Mouse (Mus musculus) CH12.LX (cell line): ENCODE results near the gene Plcb2. TPM values are rescaled to one million over a fixed set of nuclear protein-coding genes. Genes with fewer than 3 reads are reported as not detected.

Experiments used
- DNase-seq: peaks from one replicate; pipeline ENCODE4 v3.0.0-alpha.2; 2013; ENCODE audit errors: extremely low read depth
- H3K27ac ChIP-seq: 2 replicates; pipeline ENCODE4 v1.5.1; 2012; ENCODE audit warnings: low read depth, mild to moderate bottlenecking, control low read depth, moderate library complexity; ENCODE audit not compliant: insufficient read depth
- H3K27me3 ChIP-seq: replicated peaks from 2 replicates; pipeline ENCODE3; 2012; ENCODE audit warnings: inconsistent platforms
- H3K36me3 ChIP-seq, 2 experiments: replicated peaks in 1 of 2; 2 replicates each; pipeline versions ENCODE3 to v1.6.1; 2012; ENCODE audit warnings: inconsistent platforms in 1 of 2, low read length in 1 of 2, mild to moderate bottlenecking in 1 of 2, mixed read lengths in 1 of 2, moderate library complexity in 1 of 2; ENCODE audit not compliant: control insufficient read depth in 1 of 2, insufficient read depth in 1 of 2
- H3K4me1 ChIP-seq, 2 experiments: 2 replicates each; pipeline ENCODE4 v1.6.1; 2012; ENCODE audit warnings: inconsistent platforms in 1 of 2, moderate library complexity in 1 of 2; ENCODE audit not compliant: insufficient read depth in 2 of 2, control insufficient read depth in 1 of 2
- H3K4me2 ChIP-seq: 2 replicates; pipeline ENCODE4 v1.6.1; 2012; ENCODE audit warnings: low read depth, mild to moderate bottlenecking, control low read depth; ENCODE audit not compliant: poor library complexity, insufficient read depth, severe bottlenecking
- H3K4me3 ChIP-seq, 3 experiments: fragments of 150-350 bp in 1 of 3; sonication (generic) in 1 of 3; replicated peaks in 1 of 3; 2 replicates each; pipeline versions ENCODE3 to v1.5.1; 2011 to 2012; ENCODE audit warnings: low read depth in 2 of 3, low read length in 2 of 3, mild to moderate bottlenecking in 2 of 3, moderate library complexity in 2 of 3, control low read depth in 1 of 3, improper control_type of control experiment in 1 of 3, inconsistent platforms in 1 of 3, mixed read lengths in 1 of 3; ENCODE audit not compliant: poor library complexity in 1 of 3
- H3K79me2 ChIP-seq: replicated peaks from 2 replicates; pipeline ENCODE4 v1.6.1; 2012; ENCODE audit warnings: mild to moderate bottlenecking, moderate library complexity; ENCODE audit not compliant: control insufficient read depth, poor library complexity, insufficient read depth, severe bottlenecking; ENCODE audit errors: extremely low read depth
- H3K9ac ChIP-seq: 2 replicates; pipeline ENCODE4 v1.6.1; 2012; ENCODE audit warnings: low read depth, mild to moderate bottlenecking, control low read depth, moderate library complexity; ENCODE audit not compliant: insufficient read depth
- H3K9me3 ChIP-seq: replicated peaks from 2 replicates; pipeline ENCODE3; 2012; ENCODE audit warnings: low read length, inconsistent platforms, mixed read lengths
- BHLHE40 ChIP-seq: IDR thresholded peaks from 2 replicates; pipeline ENCODE4 v1.6.1; 2011; ENCODE audit warnings: mild to moderate bottlenecking, low read depth, low read length, improper control_type of control experiment
- CHD1 ChIP-seq: IDR thresholded peaks from 2 replicates; pipeline ENCODE4 v1.6.1; 2012; ENCODE audit warnings: low read depth, low read length, improper control_type of control experiment, inconsistent platforms
- CTCF ChIP-seq, 2 experiments: IDR thresholded peaks in 1 of 2; conservative IDR thresholded peaks in 1 of 2; 2 replicates each; pipeline ENCODE4 v1.5.1; 2011 to 2012; ENCODE audit warnings: low read depth in 2 of 2, low read length in 2 of 2, improper control_type of control experiment in 1 of 2, inconsistent platforms in 1 of 2, mild to moderate bottlenecking in 1 of 2, moderate library complexity in 1 of 2
- E2F4 ChIP-seq: IDR thresholded peaks from 2 replicates; pipeline ENCODE4 v1.6.1; 2011; ENCODE audit warnings: low read depth, low read length, improper control_type of control experiment; ENCODE audit not compliant: insufficient replicate concordance
- ELF1 ChIP-seq: IDR thresholded peaks from 2 replicates; pipeline ENCODE4 v1.6.1; 2014; ENCODE audit warnings: low read depth, mild to moderate bottlenecking, inconsistent platforms, low read length, improper control_type of control experiment
- EP300 ChIP-seq: IDR thresholded peaks from 2 replicates; pipeline ENCODE4 v1.6.1; 2011; ENCODE audit warnings: low read length, improper control_type of control experiment
- ETS1 ChIP-seq: conservative IDR thresholded peaks from 2 replicates; pipeline ENCODE4 v1.6.1; 2012; ENCODE audit warnings: low read depth, mild to moderate bottlenecking, inconsistent platforms, low read length, improper control_type of control experiment, moderate library complexity
- GABPA ChIP-seq: IDR thresholded peaks from 2 replicates; pipeline ENCODE4 v1.6.1; 2012; ENCODE audit warnings: low read depth, low read length, improper control_type of control experiment, inconsistent platforms; ENCODE audit not compliant: insufficient replicate concordance
- IRF4 ChIP-seq: IDR thresholded peaks from 2 replicates; pipeline ENCODE4 v1.6.1; 2014; ENCODE audit warnings: low read depth, mild to moderate bottlenecking, inconsistent platforms, low read length, improper control_type of control experiment
- JUND ChIP-seq: conservative IDR thresholded peaks from 2 replicates; pipeline ENCODE4 v1.6.1; 2011; ENCODE audit warnings: low read depth, low read length, improper control_type of control experiment
- KAT2A ChIP-seq: IDR thresholded peaks from 2 replicates; pipeline ENCODE4 v1.6.1; 2012; ENCODE audit warnings: low read length, improper control_type of control experiment, inconsistent platforms; ENCODE audit not compliant: insufficient replicate concordance
- MAFK ChIP-seq: IDR thresholded peaks from 2 replicates; pipeline ENCODE4 v1.6.1; 2011; ENCODE audit warnings: low read length, improper control_type of control experiment; ENCODE audit not compliant: insufficient replicate concordance
- MAX ChIP-seq: IDR thresholded peaks from 2 replicates; pipeline ENCODE4 v1.6.1; 2011; ENCODE audit warnings: low read length, improper control_type of control experiment
- MAZ ChIP-seq: IDR thresholded peaks from 2 replicates; pipeline ENCODE4 v1.6.1; 2012; ENCODE audit warnings: low read depth, mild to moderate bottlenecking, inconsistent platforms, low read length, improper control_type of control experiment, moderate library complexity
- MEF2A ChIP-seq: IDR thresholded peaks from 2 replicates; pipeline ENCODE4 v1.6.1; 2014; ENCODE audit warnings: low read depth, mild to moderate bottlenecking, inconsistent platforms, low read length, improper control_type of control experiment, borderline replicate concordance
- MXI1 ChIP-seq: IDR thresholded peaks from 2 replicates; pipeline ENCODE4 v1.6.1; 2011; ENCODE audit warnings: mild to moderate bottlenecking, low read depth, low read length, improper control_type of control experiment
- MYC ChIP-seq: IDR thresholded peaks from 2 replicates; pipeline ENCODE4 v1.6.1; 2011; ENCODE audit warnings: low read depth, mild to moderate bottlenecking, improper control_type of control experiment, low read length
- NRF1 ChIP-seq: IDR thresholded peaks from 2 replicates; pipeline ENCODE4 v1.6.1; 2014; ENCODE audit warnings: low read depth, mild to moderate bottlenecking, inconsistent platforms, low read length, improper control_type of control experiment, moderate library complexity
- PAX5 ChIP-seq: IDR thresholded peaks from 2 replicates; pipeline ENCODE4 v1.6.1; 2012; ENCODE audit warnings: low read length, inconsistent platforms, mixed read lengths
- POLR2AphosphoS2 ChIP-seq: IDR thresholded peaks from 2 replicates; pipeline ENCODE4 v1.6.1; 2011; ENCODE audit warnings: low read depth, low read length, improper control_type of control experiment
- RAD21 ChIP-seq: IDR thresholded peaks from 2 replicates; pipeline ENCODE4 v1.6.1; 2011; ENCODE audit warnings: low read depth, mild to moderate bottlenecking, low read length, improper control_type of control experiment, moderate library complexity
- RCOR1 ChIP-seq: conservative IDR thresholded peaks from 2 replicates; pipeline ENCODE4 v1.6.1; 2012; ENCODE audit warnings: low read depth, mild to moderate bottlenecking, inconsistent platforms, low read length, improper control_type of control experiment
- SIN3A ChIP-seq: IDR thresholded peaks from 2 replicates; pipeline ENCODE4 v1.6.1; 2012; ENCODE audit warnings: low read length, improper control_type of control experiment, inconsistent platforms
- SMC3 ChIP-seq: IDR thresholded peaks from 2 replicates; pipeline ENCODE4 v1.6.1; 2011; ENCODE audit warnings: low read depth, low read length, improper control_type of control experiment
- TCF12 ChIP-seq: IDR thresholded peaks from 2 replicates; pipeline ENCODE4 v1.6.1; 2014; ENCODE audit warnings: low read depth, mild to moderate bottlenecking, inconsistent platforms, low read length, improper control_type of control experiment
- UBTF ChIP-seq: IDR thresholded peaks from 2 replicates; pipeline ENCODE4 v1.6.1; 2012; ENCODE audit warnings: low read depth, mild to moderate bottlenecking, inconsistent platforms, low read length, improper control_type of control experiment, moderate library complexity
- USF1 ChIP-seq: IDR thresholded peaks from 2 replicates; pipeline ENCODE4 v1.6.1; 2014; ENCODE audit warnings: low read depth, mild to moderate bottlenecking, inconsistent platforms, low read length, improper control_type of control experiment
- USF2 ChIP-seq: conservative IDR thresholded peaks from 2 replicates; pipeline ENCODE4 v1.6.1; 2011; ENCODE audit warnings: low read depth, low read length, improper control_type of control experiment
- ZC3H11A ChIP-seq: IDR thresholded peaks from 2 replicates; pipeline ENCODE4 v1.6.1; 2012; ENCODE audit warnings: low read depth, mild to moderate bottlenecking, inconsistent platforms, low read length, improper control_type of control experiment
- ZKSCAN1 ChIP-seq: IDR thresholded peaks from 2 replicates; pipeline ENCODE4 v1.6.1; 2012; ENCODE audit warnings: low read depth, inconsistent platforms, low read length, improper control_type of control experiment, borderline replicate concordance
- ZNF384 ChIP-seq: IDR thresholded peaks from 2 replicates; pipeline ENCODE4 v1.6.1; 2012; ENCODE audit warnings: low read depth, low read length, improper control_type of control experiment, inconsistent platforms
- dilution Hi-C: fragments of 300-500 bp; cut with MboI; formaldehyde crosslinking; loops from 2 replicates; pipeline ENCODE4 v1.14.3; 2020; ENCODE audit warnings: low sequenced_read_pairs; ENCODE audit not compliant: extremely low pct_unique_long_range_greater_than_20kb, extremely low pct_ligation_motif_present
- in situ Hi-C: fragments of 300-500 bp; cut with MboI; formaldehyde crosslinking; loops from 3 replicates; pipeline ENCODE4 v1.14.3; 2019; ENCODE audit warnings: low sequenced_read_pairs, low pct_ligation_motif_present, low pct_unique_long_range_greater_than_20kb, mixed read lengths
- polyA plus RNA-seq: library from polyadenylated mRNA; unstranded; fragments of >175 nt; gene quantifications from 2 replicates; pipeline ENCODE4 v1.2.1, GENCODE M21; 2012; ENCODE audit warnings: low read depth; ENCODE audit not compliant: insufficient read length
- total RNA-seq, 2 experiments: library from RNA; depleted of rRNA; stranded (reverse); fragments of 300-350 nt in 1 of 2; fragments of >200 nt in 1 of 2; gene quantifications; 2 replicates each; pipeline ENCODE4 v1.2.3; 2012 to 2014

Plcb2 gene
- total and polyA plus RNA-seq, 3 experiments, result 5.7 to 22.3 (median 7.8) TPM

- no peak overlapping the region for H3K9ac ChIP-seq
- H3K27me3 ChIP-seq, result no peaks in the 10 kb centered on the region
- no peaks in the 10 kb centered on the region for H3K79me2 ChIP-seq
- H3K4me3 ChIP-seq, result no peak overlapping the region
- dilution Hi-C loops (no loop called here), in situ Hi-C loops (no loop called here)
- TF ChIP-seq JUND, result no peak
- no peak for TF ChIP-seq ETS1
- TF ChIP-seq SIN3A, result no peak
- no peak for TF ChIP-seq MAX
- TF ChIP-seq RAD21, result no peak
- no peak for TF ChIP-seq ZKSCAN1
- TF ChIP-seq PAX5, result no peak
- TF ChIP-seq RCOR1, result no peak
- peaks cover 2% of the 10 kb centered on the region for H3K9me3 ChIP-seq
- no peak overlapping the region for H3K27ac ChIP-seq
- DNase-seq, result no peak
- no peaks in the 10 kb centered on the region for H3K36me3 ChIP-seq
- H3K4me2 ChIP-seq, result no peak overlapping the region
- H3K4me1 ChIP-seq, result peaks cover 0 to 13% of the 10 kb centered on the region in 2 experiments; a peak in 2 of 4 replicates
These were observed 31.6 kb downstream of the Plcb2 start for GRCm38 (mm10) chr2:118696451-118697308.

- Histone ChIP-seq H3K9me3 (peaks cover 2% of the 10 kb centered on the region), H3K36me3 (no peaks in the 10 kb centered on the region), H3K4me1 (peaks cover 0 to 17% of the 10 kb centered on the region in 2 experiments; a peak in 2 of 4 replicates), H3K4me3 (no peak overlapping the region), H3K27me3 (no peaks in the 10 kb centered on the region), H3K27ac (no peak overlapping the region), H3K4me2 (no peak overlapping the region), H3K79me2 (no peaks in the 10 kb centered on the region), H3K9ac (no peak overlapping the region)
- in situ Hi-C loops, result no loop called here
- peak; percentile 85 for DNase-seq
- dilution Hi-C loops, result no loop called here
- TF ChIP-seq BHLHE40 (no peak), MEF2A (no peak), CTCF (conservative IDR thresholded peaks at IDR 0.05 in 1 of 2, IDR thresholded peaks at IDR 0.05 in 1 of 2; ENCODE audit: low read depth in 2 of 2, low read length in 2 of 2) (peak; percentile 76 to 89), E2F4 (no peak), MAZ (no peak), MXI1 (no peak), GABPA (no peak), ELF1 (no peak), EP300 (no peak), ZNF384 (no peak), TCF12 (no peak), CHD1 (no peak), SMC3 (peak; percentile 90), IRF4 (0 out of 2 replicates have a peak, but pooled peaks have one; percentile 21), USF2 (no peak), USF1 (no peak), MYC (0 out of 2 replicates have a peak, but pooled peaks have one; percentile 22), ZC3H11A (peak; percentile 44), KAT2A (0 out of 2 replicates have a peak, but pooled peaks have one; percentile 41), RAD21 (peak; percentile 76), ETS1 (no peak), UBTF (no peak), NRF1 (no peak), POLR2AphosphoS2 (no peak), MAFK (no peak)
These were observed 32.5 kb downstream of the Plcb2 start for GRCm38 (mm10) chr2:118695677-118696232.
